Mouse (Mus musculus) T-helper 2 cell (primary cell): Measurements from ENCODE around the gene Lasp1.

ENCODE experiments used
- in situ Hi-C: fragments of 300-600 bp; cut with MboI, MseI; formaldehyde crosslinking; loops from one replicate; pipeline ENCODE4 v1.15.1; 2025; ENCODE audit warnings: high pct_unique_total_duplicates

Gene Lasp1

GRCm38 (mm10) chr11:97829365-97829764 lies 30.6 kb downstream of the Lasp1 start:
- in situ Hi-C loops: no loop called here

GRCm38 (mm10) chr11:97829913-97830476 lies 31.2 kb downstream of the Lasp1 start:
- in situ Hi-C loops: loop anchor here (10.0 kb wide), 1 partner anchor 635 kb away; no protein-coding TSS in a partner anchor

GRCm38 (mm10) chr11:97830501-97830900 lies 31.7 kb downstream of the Lasp1 start:
- in situ Hi-C loops: loop anchor here (10.0 kb wide), 1 partner anchor 634 kb away; no protein-coding TSS in a partner anchor

GRCm38 (mm10) chr11:97832001-97832400 lies 33.2 kb downstream of the Lasp1 start:
- in situ Hi-C loops: loop anchor here (10.0 kb wide), 1 partner anchor 633 kb away; no protein-coding TSS in a partner anchor

GRCm38 (mm10) chr11:97833352-97833751 lies 34.6 kb downstream of the Lasp1 start:
- in situ Hi-C loops: loop anchor here (10.0 kb wide), 1 partner anchor 631 kb away; no protein-coding TSS in a partner anchor

- in situ Hi-C loops: loop anchor here (10.0 kb wide), 1 partner anchor 628 kb away; no protein-coding TSS in a partner anchor
Observed at GRCm38 (mm10) chr11:97836541-97836940, 37.7 kb downstream of the Lasp1 start.

GRCm38 (mm10) chr11:97837051-97837450 lies 38.3 kb downstream of the Lasp1 start:
- in situ Hi-C loops: loop anchor here (10.0 kb wide), 1 partner anchor 628 kb away; no protein-coding TSS in a partner anchor

- in situ Hi-C loops: loop anchor here (10.0 kb wide), 1 partner anchor 627 kb away; no protein-coding TSS in a partner anchor
Observed at GRCm38 (mm10) chr11:97837641-97838149, 38.9 kb downstream of the Lasp1 start.

GRCm38 (mm10) chr11:97838779-97839440 lies 40.1 kb downstream of the Lasp1 start:
- in situ Hi-C loops: loop anchor here (10.0 kb wide), 1 partner anchor 626 kb away; no protein-coding TSS in a partner anchor

GRCm38 (mm10) chr11:97839441-97840134 lies 40.8 kb downstream of the Lasp1 start:
- in situ Hi-C loops: loop anchor here (10.0 kb wide), 1 partner anchor 625 kb away; no protein-coding TSS in a partner anchor

GRCm38 (mm10) chr11:97840135-97840490 lies 41.3 kb downstream of the Lasp1 start:
- in situ Hi-C loops: no loop called here

GRCm38 (mm10) chr11:97840539-97840954 lies 41.7 kb downstream of the Lasp1 start, which contains the start of gene B230217C12Rik:
TSS of gene B230217C12Rik (plus strand) at chr11:97840780.
- in situ Hi-C loops: no loop called here

- in situ Hi-C loops: no loop called here
Observed at GRCm38 (mm10) chr11:97840991-97841661, 42.3 kb downstream of the Lasp1 start.

- in situ Hi-C loops: no loop called here
Observed at GRCm38 (mm10) chr11:97842001-97842400, 43.2 kb downstream of the Lasp1 start.

- in situ Hi-C loops: no loop called here
Observed at GRCm38 (mm10) chr11:97850367-97850766, 51.6 kb downstream of the Lasp1 start.

GRCm38 (mm10) chr11:97851601-97852000 lies 52.8 kb downstream of the Lasp1 start:
- in situ Hi-C loops: no loop called here

- in situ Hi-C loops: no loop called here
Observed at GRCm38 (mm10) chr11:97855473-97855872, 56.7 kb downstream of the Lasp1 start.

GRCm38 (mm10) chr11:97862148-97862547 lies 63.3 kb downstream of the Lasp1 start:
- in situ Hi-C loops: no loop called here

GRCm38 (mm10) chr11:97865421-97865820 lies 66.6 kb downstream of the Lasp1 start:
- in situ Hi-C loops: no loop called here

- in situ Hi-C loops: no loop called here
Observed at GRCm38 (mm10) chr11:97866091-97866888, 67.5 kb downstream of the Lasp1 start.
